Mouse (Mus musculus) adrenal gland, postnatal 4 days (tissue): ENCODE measurements around the gene Etfbkmt. TPM values are rescaled to one million over a fixed set of nuclear protein-coding genes. Genes with fewer than 3 reads are reported as not detected.
A peak's percentile ranks its signal among the peaks of the same experiment; 100 is the strongest.
"Not testable (repeated sequence)": the region's sequence is repeated elsewhere in the genome, so short reads cannot be mapped to it uniquely, and the experiment has no call there.

ENCODE experiments used
- DNase-seq, 2 experiments: peaks; one replicate each; pipeline ENCODE4 v3.0.0; 2021 to 2022; ENCODE audit warnings: low spot score in 2 of 2, mixed read lengths in 2 of 2
- total RNA-seq, 2 experiments: library from RNA; stranded (reverse); gene quantifications; 2 replicates each; pipeline ENCODE4 v1.2.3; 2021

Gene Etfbkmt
- total RNA-seq, 2 experiments from 2014 or later, result 15.6 to 16.4 TPM

GRCm38 (mm10) chr6:149174932-149175570, 35.4 kb downstream of the Etfbkmt start:
- DNase-seq, result no peak

- no peak for DNase-seq
Observed at GRCm38 (mm10) chr6:149179064-149179463, 39.4 kb downstream of the Etfbkmt start.

- no peak for DNase-seq
Observed at GRCm38 (mm10) chr6:149184007-149184406, 44.4 kb downstream of the Etfbkmt start.

- DNase-seq, result no peak
Observed at GRCm38 (mm10) chr6:149187371-149187770, 47.7 kb downstream of the Etfbkmt start.

DNA sequence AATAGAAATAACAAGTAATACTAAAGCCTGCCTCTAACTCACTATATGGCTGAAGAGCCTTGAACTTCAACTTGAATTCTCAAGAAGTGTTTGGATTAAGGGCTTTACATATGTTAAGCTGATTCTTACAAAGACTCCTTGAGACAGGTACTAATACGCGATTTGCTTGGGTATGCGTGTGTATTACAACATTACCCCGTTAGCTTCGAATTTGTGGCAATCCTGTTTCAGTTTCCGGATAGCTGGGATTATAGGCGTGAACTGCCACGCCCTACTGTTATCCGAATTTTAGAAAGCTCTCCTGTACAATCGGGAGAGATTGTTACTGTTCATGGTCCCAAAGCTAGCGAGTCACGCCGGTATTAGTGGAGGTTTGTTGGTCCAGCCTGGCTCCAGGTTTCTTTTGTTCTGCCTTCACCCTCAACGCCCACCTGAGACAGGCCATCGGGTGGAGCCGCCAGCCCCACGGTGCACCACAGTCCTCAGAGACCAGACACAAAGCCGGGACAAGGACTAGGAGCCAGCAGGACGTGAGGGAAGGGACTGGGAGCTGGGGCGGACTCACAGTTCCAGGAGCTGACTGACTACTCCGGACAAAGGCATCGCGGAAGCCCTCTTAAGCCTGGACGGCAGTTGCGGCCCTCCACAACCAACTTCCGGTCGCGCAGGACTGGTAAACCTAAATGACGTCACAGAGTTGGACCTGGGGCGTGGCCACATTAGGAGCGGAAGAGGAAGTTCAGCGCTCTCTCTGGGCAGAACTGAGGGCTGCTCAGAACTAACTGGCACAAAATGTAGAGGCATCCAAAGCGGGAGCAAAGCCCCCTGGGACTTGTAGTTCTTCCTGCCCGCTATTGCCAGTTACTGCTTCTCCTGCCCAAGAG, 48.6 kb downstream of the Etfbkmt start, which contains the start of gene Amn1:
TSS of gene Amn1 (minus strand) at position 672 of the 884 bp plus-strand sequence.
- DNase-seq, result peak; percentile 73 to 85

GRCm38 (mm10) chr6:149188925-149189257, 49.2 kb downstream of the Etfbkmt start:
- DNase-seq, result no peak

GRCm38 (mm10) chr6:149189340-149189922, 49.8 kb downstream of the Etfbkmt start:
- no peak for DNase-seq

DNA sequence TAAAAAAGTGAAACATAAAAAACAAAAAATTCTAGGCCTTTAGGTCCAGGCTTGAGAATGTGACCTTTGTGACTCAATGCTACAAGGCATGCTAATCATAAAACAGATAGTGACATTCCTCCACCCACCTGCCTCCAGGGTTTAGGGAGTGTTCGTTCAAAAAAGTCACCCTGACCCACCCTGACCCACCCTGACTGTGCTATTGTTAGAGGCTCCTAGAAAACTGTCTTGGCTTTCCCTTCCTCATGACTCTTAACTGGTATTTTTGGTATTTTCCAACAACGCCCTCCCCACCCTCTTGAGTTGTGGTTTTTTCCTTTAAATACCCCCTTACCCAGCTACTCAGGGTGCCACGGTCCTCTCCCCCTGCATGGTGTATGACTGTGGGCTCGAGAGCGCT, 52.3 kb downstream of the Etfbkmt start:
- DNase-seq, result not testable (repeated sequence)

GRCm38 (mm10) chr6:149193276-149193905, 53.7 kb downstream of the Etfbkmt start:
- DNase-seq, result no peak

- DNase-seq, result no peak
Observed at GRCm38 (mm10) chr6:149197116-149197515, 57.5 kb downstream of the Etfbkmt start.

GRCm38 (mm10) chr6:149198572-149198971, 58.9 kb downstream of the Etfbkmt start:
- no peak for DNase-seq

Other genes starting within 250 kb of the Etfbkmt start
- 10 to 100 TPM; 21.7 to 25.5 TPM for gene Caprin2, start 243.6 kb upstream of the Etfbkmt start, total RNA-seq
- gene Sinhcaf, start 193.4 kb upstream of the Etfbkmt start, total RNA-seq, result 10 to 100 TPM; 63.4 to 80.4 TPM
- gene Dennd5b, start 38.2 kb upstream of the Etfbkmt start, total RNA-seq, result 10 to 100 TPM; 22.9 to 25.8 TPM
- gene Gm10203, start 9.7 kb upstream of the Etfbkmt start, total RNA-seq, result not detected
- gene Amn1, start 48.9 kb downstream of the Etfbkmt start, total RNA-seq, result 10 to 100 TPM; 23.4 to 24.0 TPM
- 10 to 100 TPM; 45.0 to 49.8 TPM for gene Resf1, start 169.6 kb downstream of the Etfbkmt start, total RNA-seq